Comparison of ENCODE assay signal across 5 mouse cellular contexts in the genomic region with DNA sequence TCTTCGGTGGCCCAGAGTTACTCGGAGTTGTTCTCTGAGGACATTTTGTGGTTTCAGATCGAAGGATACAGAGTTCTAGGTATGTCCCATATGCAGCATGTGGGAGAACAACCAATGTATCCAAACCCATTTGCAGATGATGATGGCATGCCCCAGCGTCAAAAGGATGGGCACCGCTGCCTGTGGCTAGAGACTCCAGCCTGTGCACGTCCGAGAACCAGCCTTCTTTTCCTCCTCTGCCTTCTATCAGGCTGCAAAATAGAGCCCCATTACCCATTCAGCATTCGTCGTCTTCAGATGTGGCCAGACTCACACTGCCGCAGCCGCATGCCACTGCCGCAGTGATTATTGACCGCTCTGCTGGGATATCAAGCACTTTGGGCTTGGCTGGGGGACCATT.
"Had no signal": no experiment of that assay in that cellular context is flagged by ENCODE, and none has a peak within 500 bp of the region (broad histone marks: within the 10 kb centered on the region; RNA-seq: fewer than 3 reads in every experiment).

No protein-coding gene starts in this region.

- H3K4me3 ChIP-seq: kidney, embryonic 15.5 days; left cerebral cortex, adult 2 months; liver, embryonic 13.5 days; stomach, embryonic 15.5 days had no signal

- DNase-seq: liver, embryonic 13.5 days had no signal

- H3K36me3 ChIP-seq: kidney, embryonic 15.5 days; liver, embryonic 13.5 days; stomach, embryonic 15.5 days had no signal

- H3K4me1 ChIP-seq: liver, embryonic 13.5 days had no signal

- H3K9me3 ChIP-seq: kidney, embryonic 15.5 days; liver, embryonic 13.5 days; stomach, embryonic 15.5 days had no signal

- H3K4me2 ChIP-seq: kidney, embryonic 15.5 days; liver, embryonic 13.5 days; midbrain, embryonic 11.5 days; stomach, embryonic 15.5 days had no signal

- H3K27ac ChIP-seq: kidney, embryonic 15.5 days; left cerebral cortex, adult 2 months; liver, embryonic 13.5 days; stomach, embryonic 15.5 days had no signal

- H3K9ac ChIP-seq: kidney, embryonic 15.5 days; liver, embryonic 13.5 days; stomach, embryonic 15.5 days had no signal
